Mouse (Mus musculus) midbrain, embryonic 13.5 days (tissue): ENCODE results near the gene Olfr313. TPM values are rescaled to one million over a fixed set of nuclear protein-coding genes. Genes with fewer than 3 reads are reported as not detected.
"Not testable (repeated sequence)": the region's sequence is repeated elsewhere in the genome, so short reads cannot be mapped to it uniquely, and the experiment has no call there.

Experiments
- ATAC-seq: fragments of 200-750 bp; cut with Nextera tagmentation; 2 replicates; pipeline ENCODE4 v1.8.0; 2017; ENCODE audit warnings: mild to moderate bottlenecking, moderate TSS enrichment, moderate library complexity
- H3K27ac ChIP-seq: fragments of 300-500 bp; sonication (generic); 2 replicates; pipeline ENCODE4 v1.5.1; 2015; ENCODE audit warnings: inconsistent platforms, mild to moderate bottlenecking, moderate library complexity
- H3K27me3 ChIP-seq: fragments of 300-500 bp; sonication (generic); 2 replicates; pipeline ENCODE4 v1.6.1; 2015; ENCODE audit warnings: mild to moderate bottlenecking, inconsistent platforms
- H3K36me3 ChIP-seq: fragments of 300-500 bp; sonication (generic); 2 replicates; pipeline ENCODE4 v1.6.1; 2015; ENCODE audit warnings: mild to moderate bottlenecking, inconsistent platforms
- H3K4me1 ChIP-seq: fragments of 300-500 bp; sonication (generic); replicated peaks from 2 replicates; pipeline ENCODE4 v1.6.1; 2015; ENCODE audit warnings: inconsistent platforms
- H3K4me2 ChIP-seq: fragments of 300-500 bp; sonication (generic); replicated peaks from 2 replicates; pipeline ENCODE4 v1.6.1; 2015; ENCODE audit warnings: moderate library complexity, mild to moderate bottlenecking, inconsistent platforms
- H3K4me3 ChIP-seq: fragments of 300-500 bp; sonication (generic); replicated peaks from 2 replicates; pipeline ENCODE4 v1.5.1; 2015; ENCODE audit warnings: mild to moderate bottlenecking, inconsistent platforms
- H3K9ac ChIP-seq: fragments of 300-500 bp; sonication (generic); replicated peaks from 2 replicates; pipeline ENCODE4 v1.6.1; 2015; ENCODE audit warnings: mild to moderate bottlenecking, inconsistent platforms
- H3K9me3 ChIP-seq: fragments of 300-500 bp; sonication (generic); 2 replicates; pipeline ENCODE4 v1.6.1; 2016; ENCODE audit warnings: mild to moderate bottlenecking, inconsistent platforms
- WGBS: fragments of 180-500 bp; shearing (Covaris S2); methylation state at CpG from one replicate; pipeline ENCODE4 v1.1.7; 2015; 5-methylcytosine and 5-hydroxymethylcytosine counted together
- polyA plus RNA-seq: library from polyadenylated mRNA; unstranded; fragments of >200 nt; fragmentation: Nextera tagmentation; extraction: Ambion mirVana; gene quantifications from 2 replicates; pipeline ENCODE4 v1.2.1, GENCODE M21; 2015

Gene Olfr313
- 0.10 TPM in 1 of 2 replicates, not detected in the other for polyA plus RNA-seq

- H3K27ac ChIP-seq, H3K9ac ChIP-seq, H3K27me3 ChIP-seq, ATAC-seq, H3K4me3 ChIP-seq, H3K4me2 ChIP-seq, H3K4me1 ChIP-seq, H3K9me3 ChIP-seq, H3K36me3 ChIP-seq: not testable (repeated sequence)
- 63% methylated on average over 1 of the region's 1 CpGs for WGBS
These were observed at the start of gene Olfr313 for GRCm38 (mm10) chr11:58814700-58815099. Olfr313 (plus strand) TSS chr11:58815000.

GRCm38 (mm10) chr11:58772888-58773287, 41.9 kb upstream of the Olfr313 start, which contains the start of gene Olfr315:
Olfr315 (plus strand) TSS chr11:58773188.
- no peak for ATAC-seq
- no peak within 1 kb of the TSS for H3K4me3 ChIP-seq
- no peak within 1 kb of the TSS for H3K9ac ChIP-seq
- H3K36me3 ChIP-seq: no peaks in the 10 kb centered on the region
- no peak within 1 kb of the TSS for H3K27ac ChIP-seq
- no peaks in the 10 kb centered on the region; the same call in 1 of the 2 replicates for H3K27me3 ChIP-seq
- no peaks in the 10 kb centered on the region for H3K4me1 ChIP-seq
- no peak within 1 kb of the TSS for H3K4me2 ChIP-seq
- H3K9me3 ChIP-seq: no peaks in the 10 kb centered on the region

GRCm38 (mm10) chr11:58782480-58783089, 32.2 kb upstream of the Olfr313 start, which contains the start of gene Olfr314:
Olfr314 (plus strand) TSS chr11:58782952.
- no peaks in the 10 kb centered on the region for H3K27me3 ChIP-seq
- H3K9me3 ChIP-seq: no peaks in the 10 kb centered on the region
- H3K4me2 ChIP-seq: no peak within 1 kb of the TSS
- no peak within 1 kb of the TSS for H3K4me3 ChIP-seq
- no peaks in the 10 kb centered on the region for H3K36me3 ChIP-seq
- ATAC-seq: no peak
- 92% methylated on average over 6 of the region's 6 CpGs for WGBS
- H3K27ac ChIP-seq: no peak within 1 kb of the TSS
- no peaks in the 10 kb centered on the region for H3K4me1 ChIP-seq
- H3K9ac ChIP-seq: no peak within 1 kb of the TSS

GRCm38 (mm10) chr11:58784182-58784581, 30.6 kb upstream of the Olfr313 start:
- H3K27me3 ChIP-seq: no peaks in the 10 kb centered on the region
- H3K9me3 ChIP-seq: no peaks in the 10 kb centered on the region
- no peak overlapping the region for H3K9ac ChIP-seq
- ATAC-seq: no peak
- no peak overlapping the region for H3K4me3 ChIP-seq
- H3K4me2 ChIP-seq: no peak overlapping the region
- WGBS: 90% methylated on average over 2 of the region's 2 CpGs
- peaks cover under 1% of the 10 kb centered on the region for H3K4me1 ChIP-seq
- H3K36me3 ChIP-seq: no peaks in the 10 kb centered on the region
- no peak overlapping the region for H3K27ac ChIP-seq

GRCm38 (mm10) chr11:58787651-58788050, 27.1 kb upstream of the Olfr313 start:
- Histone ChIP-seq H3K4me2 (no peak overlapping the region), H3K4me1 (peaks cover 10% of the 10 kb centered on the region), H3K9me3 (no peaks in the 10 kb centered on the region), H3K4me3 (no peak overlapping the region), H3K27me3 (no peaks in the 10 kb centered on the region), H3K9ac (no peak overlapping the region), H3K27ac (no peak overlapping the region), H3K36me3 (no peaks in the 10 kb centered on the region)
- no peak for ATAC-seq
- WGBS: 92% methylated on average over 10 of the region's 10 CpGs

- Histone ChIP-seq H3K36me3 (no peaks in the 10 kb centered on the region), H3K9me3 (no peaks in the 10 kb centered on the region), H3K27me3 (no peaks in the 10 kb centered on the region), H3K4me1 (peaks cover 10% of the 10 kb centered on the region), H3K4me3 (no peak overlapping the region), H3K9ac (no peak overlapping the region), H3K27ac (no peak overlapping the region), H3K4me2 (no peak overlapping the region)
- 83% methylated on average over 8 of the region's 8 CpGs for WGBS
- no peak for ATAC-seq
These were observed 26.5 kb upstream of the Olfr313 start for GRCm38 (mm10) chr11:58788346-58788745.

- 20% methylated on average over 3 of the region's 3 CpGs for WGBS
- Histone ChIP-seq H3K9ac (0 out of 2 replicates have a peak overlapping the region, but pooled peaks have one; percentile 28), H3K9me3 (no peaks in the 10 kb centered on the region), H3K27me3 (no peaks in the 10 kb centered on the region), H3K4me3 (no peak overlapping the region), H3K4me1 (peaks cover 10% of the 10 kb centered on the region), H3K27ac (peak overlapping the region; percentile 14; the same call in 1 of the 2 replicates), H3K36me3 (no peaks in the 10 kb centered on the region), H3K4me2 (0 out of 2 replicates have a peak overlapping the region, but pooled peaks have one; percentile 17)
- ATAC-seq: no peak
These were observed 25.3 kb upstream of the Olfr313 start for GRCm38 (mm10) chr11:58789532-58789931.

- WGBS: 63% methylated on average over 2 of the region's 2 CpGs
- Histone ChIP-seq H3K4me1 (peaks cover 10% of the 10 kb centered on the region), H3K27me3 (no peaks in the 10 kb centered on the region), H3K9me3 (no peaks in the 10 kb centered on the region), H3K4me3 (no peak overlapping the region), H3K36me3 (no peaks in the 10 kb centered on the region), H3K27ac (no peak overlapping the region), H3K4me2 (no peak overlapping the region), H3K9ac (no peak overlapping the region)
- no peak for ATAC-seq
These were observed 24.7 kb upstream of the Olfr313 start for GRCm38 (mm10) chr11:58790053-58790452.

GRCm38 (mm10) chr11:58790646-58791045, 24.2 kb upstream of the Olfr313 start:
- Histone ChIP-seq H3K4me2 (no peak overlapping the region), H3K9me3 (no peaks in the 10 kb centered on the region), H3K4me1 (peaks cover 10% of the 10 kb centered on the region), H3K27me3 (no peaks in the 10 kb centered on the region), H3K27ac (no peak overlapping the region), H3K36me3 (no peaks in the 10 kb centered on the region), H3K9ac (no peak overlapping the region), H3K4me3 (no peak overlapping the region)
- 88% methylated on average over 6 of the region's 6 CpGs for WGBS
- no peak for ATAC-seq

GRCm38 (mm10) chr11:58795856-58796255, 18.9 kb upstream of the Olfr313 start:
- no peak overlapping the region for H3K4me2 ChIP-seq
- H3K4me3 ChIP-seq: no peak overlapping the region
- no peaks in the 10 kb centered on the region for H3K9me3 ChIP-seq
- H3K27ac ChIP-seq: no peak overlapping the region
- WGBS: 92% methylated on average over 2 of the region's 2 CpGs
- no peaks in the 10 kb centered on the region for H3K36me3 ChIP-seq
- no peak for ATAC-seq
- no peaks in the 10 kb centered on the region for H3K4me1 ChIP-seq
- H3K9ac ChIP-seq: no peak overlapping the region
- no peaks in the 10 kb centered on the region for H3K27me3 ChIP-seq

- Histone ChIP-seq H3K4me3 (no peak overlapping the region), H3K9ac (no peak overlapping the region), H3K4me2 (no peak overlapping the region), H3K4me1 (peaks cover 8% of the 10 kb centered on the region), H3K27me3 (no peaks in the 10 kb centered on the region), H3K27ac (no peak overlapping the region), H3K9me3 (no peaks in the 10 kb centered on the region), H3K36me3 (no peaks in the 10 kb centered on the region)
- no peak for ATAC-seq
- WGBS: 81% methylated on average over 7 of the region's 7 CpGs
These were observed 17.9 kb upstream of the Olfr313 start for GRCm38 (mm10) chr11:58796850-58797249.

GRCm38 (mm10) chr11:58799747-58800146, 15.1 kb upstream of the Olfr313 start:
- WGBS: 86% methylated on average over 5 of the region's 5 CpGs
- Histone ChIP-seq H3K27ac (no peak overlapping the region), H3K4me1 (peaks cover 14% of the 10 kb centered on the region), H3K9ac (no peak overlapping the region), H3K9me3 (no peaks in the 10 kb centered on the region), H3K4me2 (no peak overlapping the region), H3K27me3 (no peaks in the 10 kb centered on the region), H3K36me3 (no peaks in the 10 kb centered on the region), H3K4me3 (no peak overlapping the region)
- ATAC-seq: no peak
